Mouse (Mus musculus) thymus, adult 2 months (tissue): ENCODE data around the gene Tnfrsf18.

Source experiments
- CTCF ChIP-seq: fragments of 200-500 bp; IDR thresholded peaks from 2 replicates; pipeline ENCODE4 v1.5.1; 2012; ENCODE audit warnings: mild to moderate bottlenecking, control low read depth, low read length, moderate library complexity, borderline replicate concordance; ENCODE audit not compliant: control insufficient read depth, poor library complexity, insufficient read depth; ENCODE audit errors: extremely low read depth
- POLR2A ChIP-seq: fragments of 200-500 bp; IDR thresholded peaks from 2 replicates; pipeline ENCODE4 v1.6.1; 2012; ENCODE audit warnings: mild to moderate bottlenecking, low read length, control low read depth, moderate library complexity; ENCODE audit not compliant: control insufficient read depth, poor library complexity, insufficient read depth; ENCODE audit errors: extremely low read depth

GRCm38 (mm10) chr4:156032856-156033255 is 6.9 kb downstream of the Tnfrsf18 start:
- TF ChIP-seq CTCF (no peak), POLR2A (no peak)
